Mouse (Mus musculus) heart, embryonic 14.5 days (tissue): ENCODE results near the gene Ankrd33b. TPM values are rescaled to one million over a fixed set of nuclear protein-coding genes. Genes with fewer than 3 reads are reported as not detected.

Experiments
- ATAC-seq: fragments of 200-750 bp; cut with Nextera tagmentation; 2 replicates; pipeline ENCODE4 v1.8.0; 2017; ENCODE audit warnings: low read depth, moderate TSS enrichment; ENCODE audit not compliant: insufficient number of reproducible peaks, insufficient read depth, low FRiP score
- H3K27ac ChIP-seq, 2 experiments: fragments of 200-500 bp in 1 of 2; fragments of 300-500 bp in 1 of 2; sonication (generic) in 1 of 2; replicated peaks in 1 of 2; 2 replicates each; pipeline ENCODE4 v1.5.1; 2012 to 2014; ENCODE audit warnings: low read depth in 2 of 2, low read length in 2 of 2, control low read depth in 1 of 2, mild to moderate bottlenecking in 1 of 2, mixed read lengths in 1 of 2; ENCODE audit not compliant: control insufficient read depth in 1 of 2, insufficient read depth in 1 of 2
- H3K27me3 ChIP-seq: fragments of 300-500 bp; sonication (generic); 2 replicates; pipeline ENCODE4 v1.6.1; 2014; ENCODE audit warnings: mild to moderate bottlenecking, low read length, control low read depth; ENCODE audit not compliant: control insufficient read depth, insufficient read depth
- H3K36me3 ChIP-seq: fragments of 300-500 bp; sonication (generic); 2 replicates; pipeline ENCODE4 v1.6.1; 2014; ENCODE audit warnings: mild to moderate bottlenecking, control low read depth, low read length, mixed read lengths; ENCODE audit not compliant: control insufficient read depth, insufficient read depth
- H3K4me1 ChIP-seq, 2 experiments: fragments of 200-500 bp in 1 of 2; fragments of 300-500 bp in 1 of 2; sonication (generic) in 1 of 2; 2 replicates each; pipeline ENCODE4 v1.6.1; 2012 to 2014; ENCODE audit warnings: low read length in 2 of 2, control low read depth in 1 of 2, mixed read lengths in 1 of 2; ENCODE audit not compliant: control insufficient read depth in 2 of 2, insufficient read depth in 2 of 2
- H3K4me2 ChIP-seq: fragments of 300-500 bp; sonication (generic); 2 replicates; pipeline ENCODE4 v1.6.1; 2014; ENCODE audit warnings: mild to moderate bottlenecking, low read length
- H3K4me3 ChIP-seq, 2 experiments: fragments of 200-500 bp in 1 of 2; fragments of 300-500 bp in 1 of 2; sonication (generic) in 1 of 2; 2 replicates each; pipeline ENCODE4 v1.5.1; 2012 to 2014; ENCODE audit warnings: low read length in 2 of 2, mild to moderate bottlenecking in 2 of 2, control low read depth in 1 of 2, low read depth in 1 of 2, moderate library complexity in 1 of 2; ENCODE audit not compliant: control insufficient read depth in 1 of 2, insufficient read depth in 1 of 2
- H3K9ac ChIP-seq: fragments of 300-500 bp; sonication (generic); 2 replicates; pipeline ENCODE4 v1.6.1; 2014; ENCODE audit warnings: mild to moderate bottlenecking, low read length
- H3K9me3 ChIP-seq: fragments of 300-500 bp; sonication (generic); 2 replicates; pipeline ENCODE4 v1.6.1; 2016; ENCODE audit warnings: low read length, control low read depth; ENCODE audit not compliant: control insufficient read depth
- WGBS: fragments of 180-500 bp; shearing (Covaris S2); extraction: QIAGEN DNeasy Blood & Tissue Kit; methylation state at CpG from one replicate; pipeline ENCODE4 v1.1.7; 2014; 5-methylcytosine and 5-hydroxymethylcytosine counted together
- polyA plus RNA-seq: library from polyadenylated mRNA; unstranded; fragments of >200 nt; fragmentation: Nextera tagmentation; extraction: Ambion mirVana; gene quantifications from 2 replicates; pipeline ENCODE4 v1.2.1, GENCODE M21; 2014

The Ankrd33b gene
- polyA plus RNA-seq, 1 experiment from 2014 or later: 2.9 TPM

GRCm38 (mm10) chr15:31369125-31369612 is 1.6 kb upstream of the Ankrd33b start:
- no peak overlapping the region for H3K9ac ChIP-seq
- H3K4me3 ChIP-seq: no peak overlapping the region
- H3K4me2 ChIP-seq: 0 out of 2 replicates have a peak overlapping the region, but pooled peaks have one; percentile 7
- H3K9me3 ChIP-seq: no peaks in the 10 kb centered on the region
- peaks cover 16 to 21% of the 10 kb centered on the region in 2 experiments for H3K4me1 ChIP-seq
- H3K36me3 ChIP-seq: no peaks in the 10 kb centered on the region
- H3K27me3 ChIP-seq: peaks cover 15% of the 10 kb centered on the region
- no peak for ATAC-seq
- no peak overlapping the region for H3K27ac ChIP-seq
- WGBS: 12% methylated on average over 12 of the region's 12 CpGs

GRCm38 (mm10) chr15:31368556-31368955 is 1.0 kb upstream of the Ankrd33b start:
- Histone ChIP-seq H3K27ac (no peak overlapping the region), H3K27me3 (peaks cover 18% of the 10 kb centered on the region), H3K4me3 (no peak overlapping the region), H3K4me1 (peaks cover 16 to 21% of the 10 kb centered on the region in 2 experiments), H3K36me3 (no peaks in the 10 kb centered on the region), H3K9me3 (no peaks in the 10 kb centered on the region), H3K9ac (no peak overlapping the region), H3K4me2 (peak overlapping the region; percentile 99)
- ATAC-seq: no peak
- WGBS: 28% methylated on average over 8 of the region's 8 CpGs

- peak overlapping the region; percentile 75 for H3K9ac ChIP-seq
- no peak for ATAC-seq
- peak overlapping the region; percentile 99 for H3K4me2 ChIP-seq
- no peaks in the 10 kb centered on the region for H3K9me3 ChIP-seq
- H3K36me3 ChIP-seq: no peaks in the 10 kb centered on the region
- peak overlapping the region; percentile 75 to 77 for H3K4me3 ChIP-seq
- H3K4me1 ChIP-seq: peaks cover 16 to 21% of the 10 kb centered on the region in 2 experiments
- H3K27ac ChIP-seq: no peak overlapping the region
- WGBS: under 1% methylated on average over 70 of the region's 72 CpGs
- peaks cover 21% of the 10 kb centered on the region for H3K27me3 ChIP-seq
Observed at GRCm38 (mm10) chr15:31366596-31367480, 688 bp downstream of the Ankrd33b start.

GRCm38 (mm10) chr15:31365720-31366591 is 1.6 kb downstream of the Ankrd33b start:
- no peaks in the 10 kb centered on the region for H3K36me3 ChIP-seq
- H3K27me3 ChIP-seq: peaks cover 21% of the 10 kb centered on the region
- H3K9me3 ChIP-seq: no peaks in the 10 kb centered on the region
- peak overlapping the region; percentile 99 for H3K4me2 ChIP-seq
- H3K27ac ChIP-seq: no peak overlapping the region
- 2% methylated on average over 37 of the region's 37 CpGs for WGBS
- H3K4me3 ChIP-seq: peak overlapping the region; percentile 75 to 77
- peaks cover 16 to 21% of the 10 kb centered on the region in 2 experiments for H3K4me1 ChIP-seq
- H3K9ac ChIP-seq: peak overlapping the region; percentile 75
- ATAC-seq: no peak

DNA sequence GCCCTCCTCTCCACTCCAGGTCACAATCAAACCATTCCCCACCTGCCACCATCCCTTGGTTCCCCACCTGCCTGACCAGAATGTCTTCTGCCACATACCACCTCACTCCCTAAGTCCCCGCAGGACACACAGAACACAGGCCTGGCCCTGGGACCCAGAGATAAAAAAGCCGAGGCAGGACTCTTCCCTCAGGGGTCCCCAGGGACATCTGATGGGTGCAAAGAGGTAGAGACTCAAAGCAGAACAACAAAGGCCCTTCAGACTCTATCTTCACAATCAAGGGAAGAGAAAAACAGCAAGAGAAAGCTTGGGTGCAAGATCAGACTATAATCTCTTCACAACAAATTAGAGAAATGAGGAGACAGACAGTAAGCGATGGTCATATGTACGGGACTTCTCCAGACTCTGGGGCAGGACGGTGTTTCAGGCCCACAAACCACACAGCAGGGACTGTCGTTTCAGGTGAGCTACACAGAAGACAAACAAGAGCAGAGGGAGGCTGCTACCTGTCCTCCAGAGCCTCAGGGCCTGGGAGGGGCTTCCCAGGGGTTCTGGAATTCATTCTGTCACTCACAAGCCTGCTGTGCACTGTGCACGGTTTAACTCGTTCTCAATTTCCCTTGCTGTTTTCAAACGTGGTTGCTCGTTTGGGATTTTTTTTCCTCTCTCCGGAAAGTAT is 2.3 kb downstream of the Ankrd33b start:
- no peak for ATAC-seq
- H3K9ac ChIP-seq: peak overlapping the region; percentile 75
- 33% methylated on average over 11 of the region's 11 CpGs for WGBS

DNA sequence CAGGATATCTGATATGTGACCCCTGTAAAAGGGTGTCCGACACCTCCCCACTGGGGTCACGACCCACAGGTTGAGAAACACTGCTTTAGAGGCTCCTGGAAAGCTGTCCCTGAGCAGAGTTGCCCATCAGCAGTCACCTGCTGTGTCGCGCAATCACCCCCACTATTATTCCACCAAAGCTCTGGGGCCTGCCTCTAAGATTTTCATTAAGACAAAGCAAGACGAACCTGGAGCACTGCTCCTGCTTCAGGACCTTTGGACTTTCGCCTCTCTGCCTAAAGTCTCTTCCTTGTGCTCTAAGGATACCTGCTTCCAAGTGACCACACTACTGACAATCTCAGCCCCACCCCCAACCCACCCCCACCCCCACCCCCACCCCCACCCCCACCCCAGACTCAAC is 3.1 kb downstream of the Ankrd33b start:
- Histone ChIP-seq H3K36me3 (no peaks in the 10 kb centered on the region), H3K9me3 (no peaks in the 10 kb centered on the region), H3K9ac (no peak overlapping the region), H3K4me3 (no peak overlapping the region), H3K4me1 (peaks cover 16 to 21% of the 10 kb centered on the region in 2 experiments), H3K27ac (no peak overlapping the region), H3K27me3 (peaks cover 21% of the 10 kb centered on the region), H3K4me2 (no peak overlapping the region)
- no peak for ATAC-seq
- 82% methylated on average over 6 of the region's 6 CpGs for WGBS

More for the DNA sequence above, 2.3 kb downstream of the Ankrd33b start:
- Histone ChIP-seq H3K4me2 (peak overlapping the region; percentile 99), H3K4me3 (peak overlapping the region; percentile 75 to 77), H3K9me3 (no peaks in the 10 kb centered on the region), H3K36me3 (no peaks in the 10 kb centered on the region), H3K4me1 (peaks cover 16 to 21% of the 10 kb centered on the region in 2 experiments), H3K27me3 (peaks cover 21% of the 10 kb centered on the region), H3K27ac (no peak overlapping the region)

- Histone ChIP-seq H3K36me3 (no peaks in the 10 kb centered on the region), H3K9ac (no peak overlapping the region), H3K4me2 (no peak overlapping the region), H3K9me3 (no peaks in the 10 kb centered on the region), H3K4me1 (peaks cover 12 to 17% of the 10 kb centered on the region in 2 experiments), H3K27me3 (peaks cover 17% of the 10 kb centered on the region), H3K4me3 (no peak overlapping the region), H3K27ac (no peak overlapping the region)
- no peak for ATAC-seq
- WGBS: 78% methylated on average over 8 of the region's 8 CpGs
Observed at GRCm38 (mm10) chr15:31363981-31364361, 3.6 kb downstream of the Ankrd33b start.
